Mouse (Mus musculus) heart, postnatal 14 days (tissue): ENCODE measurements at regions not wholly inside any gene's neighbourhood (a gene's known extent, or its start where the extent isn't known, plus 50 kb on each side); places are given as distances from the start of the nearest gene placed in this dataset.

ENCODE experiments used
- DNase-seq, 2 experiments: peaks; one replicate each; pipeline ENCODE4 v3.0.0; 2021 to 2022
- intact Hi-C: fragments of 180-260 bp; cut with DNase I; formaldehyde crosslinking; loops from one replicate; pipeline ENCODE4 v1.15.1; 2025

DNA sequence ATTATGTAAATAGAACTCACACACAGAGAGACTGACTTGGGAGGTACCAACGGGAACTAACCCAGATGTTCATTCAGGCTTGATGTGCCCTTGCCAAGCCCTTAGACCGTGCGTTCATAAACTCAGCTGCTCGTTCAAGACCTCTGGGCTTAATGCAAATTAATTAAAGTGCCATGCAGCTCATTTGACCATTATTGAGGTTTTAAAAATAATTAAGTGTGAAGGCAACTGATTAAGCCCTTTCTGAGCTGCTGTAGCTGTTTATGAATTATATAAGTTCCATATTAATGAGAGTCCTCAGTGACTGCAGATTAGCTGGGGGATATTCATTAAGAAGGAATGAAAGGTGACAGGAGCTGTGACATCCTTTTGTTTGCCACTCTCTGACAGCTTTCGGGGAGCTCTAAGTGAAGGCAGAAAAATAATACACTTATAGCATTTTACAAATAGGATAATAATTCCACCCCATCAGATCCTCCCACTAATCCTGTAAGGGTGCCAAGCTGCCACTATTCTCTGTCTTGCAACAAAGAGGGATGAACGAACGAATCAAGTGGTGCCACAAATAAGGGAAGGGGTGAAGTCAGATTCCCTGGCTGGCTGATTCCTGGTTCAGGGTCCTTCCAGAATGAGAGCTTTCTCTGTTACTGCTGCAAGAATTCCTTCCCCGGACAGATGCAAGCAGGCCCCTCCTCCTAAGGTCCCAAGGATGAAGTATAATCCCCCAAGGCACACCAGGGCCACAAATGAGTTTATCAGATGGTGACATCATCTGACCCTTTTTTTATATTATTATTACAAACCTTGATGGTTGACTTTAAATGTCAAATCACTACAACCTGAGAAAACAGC is 184.7 kb upstream of the Nckap5 start:
- no peak for DNase-seq
- intact Hi-C loops: no loop called here

DNA sequence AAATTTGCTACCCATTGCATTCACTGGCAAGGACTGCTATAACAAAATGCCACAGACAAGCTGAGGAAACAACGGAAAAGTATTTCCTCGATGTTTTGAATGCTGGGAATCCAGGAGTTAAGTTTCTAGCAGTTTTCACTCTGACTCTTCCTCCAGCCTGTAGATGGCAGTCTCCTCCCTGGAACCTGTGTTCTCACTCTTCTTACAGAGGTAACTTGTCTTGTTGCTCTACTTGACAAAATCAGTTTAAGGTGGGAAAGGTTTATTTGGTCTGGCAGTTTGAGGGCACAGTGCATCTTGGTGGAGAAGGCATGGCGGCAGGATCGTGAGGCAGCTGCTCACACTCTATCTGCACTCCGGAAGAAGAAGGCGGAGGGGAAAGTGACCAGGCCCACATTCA is 181.3 kb upstream of the Nckap5 start:
- intact Hi-C loops: no loop called here
- peak in 1 of 2 experiments; percentile 16 for DNase-seq

DNA sequence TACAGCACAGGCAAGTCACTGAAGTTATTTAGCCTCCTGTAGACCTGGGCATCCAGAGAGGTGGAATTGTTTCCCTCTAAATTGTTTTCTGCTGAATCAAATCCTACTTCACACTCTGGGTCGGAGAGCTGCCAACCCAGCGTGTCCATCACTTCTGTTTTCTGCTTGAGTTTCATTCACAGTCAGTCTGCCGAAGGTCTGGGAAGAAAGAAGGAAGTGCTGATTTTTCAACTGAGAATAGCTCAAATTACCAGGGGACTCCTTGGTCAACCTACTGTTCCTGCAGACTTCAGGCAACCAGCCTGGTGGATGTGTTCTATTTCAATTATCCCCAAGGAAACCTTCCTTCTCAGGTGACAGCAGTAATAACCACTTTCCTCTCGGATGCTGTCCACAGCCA is 179.1 kb upstream of the Nckap5 start:
- intact Hi-C loops: no loop called here
- DNase-seq: no peak

DNA sequence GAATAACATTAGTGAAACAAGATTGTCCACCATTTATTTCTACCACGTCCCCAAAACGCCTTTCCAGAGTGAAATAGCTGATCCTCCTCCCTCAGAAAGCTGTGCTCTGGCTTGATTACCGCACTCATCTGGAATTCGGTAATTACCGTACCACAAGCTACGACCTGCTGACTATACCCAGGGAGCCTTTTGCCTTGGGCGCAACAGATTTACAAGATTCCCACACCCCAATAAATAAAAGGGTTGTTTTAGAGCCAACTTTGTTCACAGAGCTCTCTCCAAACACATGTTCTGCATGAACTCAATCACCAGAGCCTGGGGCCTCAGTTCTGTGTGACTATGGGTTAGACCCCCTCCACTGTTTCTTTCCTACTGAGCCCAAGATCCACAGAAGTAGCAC is 171.1 kb upstream of the Nckap5 start:
- DNase-seq: no peak
- intact Hi-C loops: no loop called here

DNA sequence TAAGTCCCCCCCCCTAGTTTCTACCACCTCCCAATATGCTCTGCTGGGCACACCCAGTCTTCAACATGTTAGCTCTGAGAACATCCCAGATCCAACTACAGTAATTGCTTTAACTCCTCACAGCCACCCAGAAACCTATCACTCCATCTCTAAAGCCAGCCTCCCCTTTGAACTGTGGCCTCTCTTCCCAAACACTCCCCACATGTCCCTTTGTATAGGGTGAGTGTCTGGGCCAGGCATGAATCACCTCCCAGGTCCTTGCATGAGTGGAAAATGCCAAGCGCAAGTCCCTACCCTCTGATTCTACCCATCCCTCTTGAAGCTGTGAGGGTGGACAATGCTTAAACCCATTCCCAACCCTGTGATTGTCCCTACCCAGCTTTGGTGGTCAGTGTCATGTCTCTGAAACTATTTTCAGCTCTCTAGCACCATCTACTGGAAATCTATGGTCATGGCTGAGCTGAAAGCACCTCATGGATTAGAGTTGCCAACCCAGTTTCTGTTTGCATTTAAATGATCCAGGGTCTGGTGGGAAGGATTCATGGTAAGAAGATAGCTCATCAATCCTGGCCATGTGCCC is 162.6 kb upstream of the Nckap5 start:
- intact Hi-C loops: loop anchor here (2.0 to 5.0 kb wide), 3 partner anchors 62 to 1386 kb away; no protein-coding TSS in a partner anchor
- DNase-seq: peak; percentile 9 to 49

DNA sequence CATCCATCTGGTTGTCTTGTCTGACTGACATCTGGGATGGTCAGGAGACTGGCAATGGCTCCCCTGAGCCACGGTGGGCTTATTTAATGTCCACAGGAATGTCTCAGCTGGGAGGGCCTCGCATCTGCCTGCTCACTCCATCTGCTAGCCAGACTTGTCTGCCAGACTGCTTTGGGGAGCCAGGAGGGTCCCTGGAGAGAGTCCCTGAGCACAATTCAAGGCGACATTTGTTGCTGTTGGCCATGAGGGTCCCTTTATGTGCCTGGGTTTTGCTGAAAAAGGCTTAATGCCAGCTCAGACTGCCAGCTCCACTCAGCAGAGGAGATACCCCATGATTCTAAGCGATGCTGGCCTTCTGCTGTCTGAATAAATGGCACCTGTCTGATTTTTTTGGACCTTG is 161.8 kb upstream of the Nckap5 start:
- peak; percentile 9 to 19 for DNase-seq

DNA sequence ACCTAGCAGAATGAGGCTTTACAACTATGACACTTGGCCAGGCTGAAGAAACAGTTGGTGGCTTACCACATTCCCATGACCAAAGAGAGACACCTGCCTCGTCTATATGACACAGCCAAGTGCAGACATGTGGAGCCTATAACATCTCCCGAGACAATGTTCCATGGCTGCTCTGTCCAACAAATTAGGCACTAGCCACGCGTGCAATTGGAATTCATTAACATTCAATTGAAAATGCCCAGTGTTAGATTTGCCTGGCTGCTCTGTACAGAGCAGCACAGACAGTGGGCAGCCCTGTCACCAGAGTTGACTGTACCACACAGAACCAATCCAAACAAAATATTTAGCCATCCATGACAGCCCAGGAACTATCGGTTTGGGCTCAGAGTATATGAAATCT is 152.2 kb upstream of the Nckap5 start:
- intact Hi-C loops: no loop called here
- no peak for DNase-seq

More for the DNA sequence above, 161.8 kb upstream of the Nckap5 start:
- intact Hi-C loops: loop anchor here (2.0 to 5.0 kb wide), 3 partner anchors 62 to 1386 kb away; no protein-coding TSS in a partner anchor

DNA sequence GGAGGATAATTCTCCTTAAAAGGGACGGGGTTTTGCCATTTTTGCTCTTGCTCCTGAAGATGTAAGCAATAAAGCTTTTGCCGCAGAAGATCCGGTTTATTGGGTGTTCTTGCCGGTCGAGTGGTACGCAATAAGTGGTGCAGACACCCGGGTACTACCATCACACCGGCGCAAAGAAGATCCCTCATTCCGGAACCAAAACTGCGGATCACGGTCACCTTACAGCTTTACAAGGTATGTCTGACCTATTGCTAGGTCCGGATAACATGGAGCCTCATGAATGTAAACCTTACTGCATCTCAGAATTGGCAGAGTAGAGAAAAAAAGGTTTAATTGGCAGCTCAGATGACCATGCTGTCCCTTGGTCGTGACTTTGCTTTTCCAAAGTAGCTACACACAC is 149.7 kb upstream of the Nckap5 start:
- intact Hi-C loops: no loop called here
- no peak for DNase-seq

DNA sequence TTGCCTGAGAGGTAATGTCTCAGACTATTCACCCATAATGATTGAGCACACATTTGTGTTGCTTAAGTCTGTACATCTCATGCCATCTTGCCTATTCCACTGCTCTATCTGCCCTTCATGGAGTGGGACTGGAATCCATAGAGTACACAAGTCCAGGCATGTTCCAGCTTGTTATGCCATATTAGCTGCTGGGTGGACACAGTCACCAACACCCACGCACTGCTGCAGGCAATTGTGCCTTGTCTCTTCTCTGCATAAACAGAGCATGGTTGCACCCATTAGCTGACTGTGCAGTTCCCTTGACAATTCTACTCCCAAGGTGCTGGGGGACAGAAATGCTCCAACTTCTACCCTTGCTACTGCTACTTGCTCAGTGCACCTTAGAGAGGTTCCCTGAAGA is 143.3 kb upstream of the Nckap5 start:
- no peak for DNase-seq
- intact Hi-C loops: no loop called here

DNA sequence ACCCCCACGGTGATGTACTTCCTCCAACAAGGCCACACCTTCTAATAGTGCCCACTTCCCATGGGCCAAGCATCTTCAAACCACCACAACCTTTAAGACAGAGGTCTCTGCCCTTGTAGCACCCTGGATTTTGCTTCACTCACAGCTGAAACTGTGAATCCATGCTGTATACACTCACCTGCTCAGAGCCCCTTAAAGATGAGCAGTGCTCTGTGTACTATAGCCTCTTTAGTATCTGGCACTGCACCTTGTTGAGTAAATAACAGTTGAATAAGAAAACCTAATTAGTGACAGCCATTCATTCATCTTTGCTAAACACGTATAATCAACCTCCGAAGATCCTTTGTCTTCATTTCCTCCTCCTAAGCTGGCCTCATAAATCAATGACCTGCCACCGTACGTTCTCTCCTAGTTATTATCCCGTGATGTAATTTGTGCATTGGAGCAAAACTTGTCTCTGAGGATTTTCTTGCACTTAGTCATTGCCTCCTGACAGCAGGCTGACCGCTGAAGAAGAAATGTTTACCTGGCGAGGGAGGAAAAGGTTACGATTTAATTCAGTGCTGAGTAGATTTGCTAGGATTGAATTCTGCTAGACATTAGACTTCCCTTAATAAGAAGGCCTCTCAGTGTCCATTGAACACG is 141.3 kb upstream of the Nckap5 start:
- DNase-seq: no peak
- intact Hi-C loops: no loop called here

DNA sequence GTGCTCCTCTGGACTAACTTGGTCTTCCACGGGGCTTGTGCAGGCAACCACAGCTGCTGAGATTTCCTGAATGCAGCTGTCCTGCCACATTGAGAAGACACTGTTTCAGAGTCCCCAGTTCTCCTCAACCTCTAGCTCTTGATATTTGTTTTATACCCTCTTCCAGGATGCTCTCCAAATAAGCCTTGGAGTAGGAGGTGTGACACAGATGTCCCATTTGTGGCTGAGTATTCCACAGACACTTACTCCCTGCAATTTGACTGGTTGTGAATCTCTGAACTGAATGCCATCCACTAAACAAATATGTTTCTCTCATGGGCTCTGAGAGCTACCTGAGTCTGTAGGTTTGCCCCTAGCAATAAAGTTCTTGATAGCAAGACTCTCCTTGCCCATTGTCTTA is 140.5 kb upstream of the Nckap5 start:
- DNase-seq: no peak
- intact Hi-C loops: no loop called here

DNA sequence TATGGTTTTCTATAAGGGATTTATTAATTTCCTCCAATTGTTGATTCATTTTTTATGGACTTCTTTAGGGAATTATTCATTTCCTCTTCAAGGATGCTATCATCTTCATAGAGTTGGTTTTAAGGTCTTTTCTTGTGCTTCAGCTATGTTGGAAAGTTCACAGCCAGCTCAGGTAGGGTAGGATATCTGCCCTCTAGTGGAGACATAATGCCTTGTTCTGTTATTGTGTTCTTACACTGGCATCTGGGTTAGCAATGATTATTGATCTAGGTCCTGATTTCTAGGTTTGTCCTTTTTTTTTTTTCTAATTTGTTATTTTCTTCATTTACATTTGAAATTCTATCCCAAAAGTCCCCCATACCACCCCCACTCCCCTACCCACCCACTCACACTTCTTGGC is 135.8 kb upstream of the Nckap5 start:
- no peak for DNase-seq
- intact Hi-C loops: no loop called here

DNA sequence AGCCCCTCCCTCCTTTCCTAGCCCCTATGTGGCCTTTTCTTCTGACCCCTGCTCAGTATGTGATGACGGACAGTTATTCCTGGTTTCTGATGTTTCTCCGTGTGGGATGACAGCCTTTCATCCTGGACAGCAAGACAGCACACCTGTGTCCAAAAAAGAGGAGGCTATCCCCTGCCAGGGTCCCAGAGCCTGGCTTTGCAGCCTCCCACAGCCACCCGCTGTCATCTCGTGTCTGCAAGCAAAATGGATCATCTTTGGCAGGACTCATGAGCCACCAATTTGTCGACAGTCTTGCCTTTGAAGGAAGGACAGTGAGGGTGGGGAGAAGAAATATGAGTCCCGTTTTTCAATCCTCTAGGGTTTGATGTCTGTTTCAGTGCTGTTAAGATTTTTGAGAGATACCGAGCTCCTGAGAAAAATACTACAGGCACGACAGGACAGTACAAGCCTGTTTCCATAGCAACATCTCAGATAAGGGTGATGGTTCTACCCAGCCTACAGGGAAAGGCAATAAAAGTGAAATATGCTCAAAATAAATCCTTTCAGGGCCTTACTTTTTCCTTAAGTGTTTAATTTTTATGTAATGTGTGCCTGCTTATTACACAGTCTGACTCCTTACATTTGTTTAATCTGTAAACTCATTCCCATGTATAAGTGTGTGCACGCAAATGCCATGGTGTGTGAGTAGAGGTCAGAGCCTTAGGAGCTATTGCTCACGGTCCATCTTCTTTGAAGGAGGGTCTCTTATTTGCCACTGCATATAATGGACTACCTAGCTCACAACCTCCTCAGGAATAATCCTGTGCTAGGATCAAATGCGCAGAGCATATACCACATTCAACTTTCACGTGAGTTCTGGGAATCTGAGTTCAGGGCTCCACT is 125.5 kb upstream of the Nckap5 start:
- DNase-seq: no peak
- intact Hi-C loops: no loop called here

DNA sequence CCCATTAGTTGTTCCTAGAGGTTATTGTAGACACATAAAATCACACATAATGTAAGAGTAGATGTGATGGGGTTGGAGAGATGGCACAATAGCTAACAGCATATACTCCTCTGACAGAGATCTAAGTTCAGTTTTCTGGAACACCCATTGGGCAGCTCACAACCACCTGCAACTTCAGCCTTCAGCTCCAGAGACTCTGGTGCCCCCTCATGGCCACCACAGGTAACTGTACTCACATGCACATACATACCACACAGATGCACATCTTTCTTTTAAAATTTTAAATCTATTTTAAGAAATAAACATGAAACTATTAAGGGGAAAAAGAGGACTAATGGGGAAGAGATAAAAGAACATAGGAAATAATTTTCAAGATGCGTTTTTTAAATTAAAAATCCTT is 117.3 kb upstream of the Nckap5 start:
- intact Hi-C loops: no loop called here
- DNase-seq: no peak

DNA sequence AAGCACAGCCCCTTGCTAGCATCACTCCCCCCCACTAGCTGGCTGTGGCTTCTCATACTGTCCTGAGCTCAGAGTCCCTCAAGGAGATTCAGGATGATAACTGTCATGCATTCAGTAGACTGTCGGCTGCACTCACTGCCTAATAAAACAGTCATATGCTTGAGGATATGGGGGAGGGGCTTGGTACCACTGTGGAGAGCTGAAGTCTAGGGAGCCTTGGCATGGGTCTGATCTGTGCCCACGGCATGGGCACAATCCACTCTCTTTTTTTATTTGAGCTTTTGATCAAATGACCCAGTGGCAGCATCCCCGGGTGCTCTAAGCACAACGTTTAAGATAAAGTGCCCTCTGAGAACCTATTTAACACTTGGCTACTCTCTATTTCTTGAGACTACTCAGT is 102.1 kb upstream of the Nckap5 start:
- DNase-seq: no peak
- intact Hi-C loops: loop anchor here (5.0 kb wide), 2 partner anchors 500 to 1320 kb away; no protein-coding TSS in a partner anchor

DNA sequence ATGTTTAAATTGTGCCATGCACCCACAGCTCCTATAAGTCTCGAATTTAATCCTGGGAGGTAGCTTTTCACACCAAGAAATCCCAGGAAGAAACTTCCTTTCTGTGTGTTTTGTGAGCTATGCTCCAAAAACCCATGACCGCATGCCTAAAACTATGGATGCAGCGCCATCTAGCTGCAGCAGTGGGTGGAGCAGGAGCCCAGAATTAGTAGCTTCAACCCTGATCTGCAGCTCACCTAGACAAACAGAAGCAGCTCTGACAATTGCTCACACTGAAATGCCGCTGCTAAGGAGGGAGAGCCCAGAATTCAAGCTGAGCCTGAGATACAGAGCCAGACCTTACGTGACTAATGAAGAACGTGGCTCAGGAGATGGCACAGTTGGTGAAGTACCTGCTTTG is 101.2 kb upstream of the Nckap5 start:
- peak; percentile 81 to 87 for DNase-seq
- intact Hi-C loops: loop anchor here (2.0 to 5.0 kb wide), 4 partner anchors 61 to 1319 kb away; no protein-coding TSS in a partner anchor

DNA sequence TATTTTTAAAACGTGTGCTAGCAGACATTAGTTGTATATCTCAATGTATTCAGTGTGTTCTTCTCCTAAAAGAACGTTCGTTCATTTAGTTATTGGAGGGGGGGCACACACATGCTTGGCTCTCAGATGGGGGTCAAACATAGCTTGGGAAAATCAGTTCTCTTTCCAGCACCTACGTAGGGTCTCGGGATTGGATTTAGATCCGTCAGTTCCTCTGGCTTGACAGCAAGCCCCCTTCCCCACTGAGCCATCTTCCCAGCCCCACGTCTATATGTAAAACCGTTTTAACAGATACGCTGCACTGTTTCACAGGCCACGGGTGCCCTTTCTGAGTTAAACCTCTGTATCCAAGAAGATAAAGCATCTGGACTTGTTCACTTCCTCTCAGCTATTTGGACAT is 100.5 kb upstream of the Nckap5 start:
- DNase-seq: no peak
- intact Hi-C loops: loop anchor here (2.0 to 5.0 kb wide), 4 partner anchors 62 to 1319 kb away; no protein-coding TSS in a partner anchor

DNA sequence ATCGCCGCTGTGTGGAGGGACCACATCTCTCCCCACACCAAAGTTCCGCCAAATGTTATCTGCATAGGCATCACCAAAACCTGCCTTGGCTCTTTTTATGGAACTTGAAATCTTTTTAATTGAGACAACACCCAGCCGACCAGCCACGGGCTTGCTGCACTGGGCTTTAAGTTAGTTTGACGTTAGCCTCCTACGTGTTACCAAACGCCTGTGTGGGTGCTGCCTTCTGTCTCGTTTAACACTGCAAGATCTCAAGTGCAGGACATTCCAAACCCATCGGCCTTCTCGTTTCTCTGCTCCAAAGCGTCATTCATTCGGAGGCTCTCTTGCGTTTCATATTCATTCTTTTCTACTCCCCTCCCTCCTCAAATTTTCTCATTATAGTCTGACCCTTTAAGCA is 100.0 kb upstream of the Nckap5 start:
- intact Hi-C loops: loop anchor here (2.0 to 5.0 kb wide), 4 partner anchors 62 to 1318 kb away; no protein-coding TSS in a partner anchor
- no peak for DNase-seq

DNA sequence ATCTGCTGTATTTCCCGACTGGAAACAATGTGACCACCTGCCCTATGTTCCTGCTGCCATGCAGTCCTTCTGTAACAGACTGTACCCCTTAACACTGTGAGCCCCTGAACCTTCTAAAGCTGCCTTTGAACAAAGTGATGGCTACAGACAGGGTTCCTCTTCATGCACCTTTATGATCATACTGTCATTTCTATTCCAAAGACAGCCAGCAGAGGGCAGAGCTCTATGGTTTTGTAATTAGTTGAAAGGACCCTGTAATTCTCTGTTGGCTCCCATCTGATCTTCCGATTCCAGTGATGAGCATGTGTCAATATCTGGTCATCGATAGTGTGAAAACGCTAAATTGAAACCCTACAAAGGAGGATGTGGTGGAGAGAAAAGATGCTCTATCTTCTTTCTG is 99.1 kb upstream of the Nckap5 start:
- intact Hi-C loops: loop anchor here (2.0 to 5.0 kb wide), 7 partner anchors 63 to 1317 kb away; partner anchors contain the start of gene Nckap5
- peak in 1 of 2 experiments; percentile 53 for DNase-seq

DNA sequence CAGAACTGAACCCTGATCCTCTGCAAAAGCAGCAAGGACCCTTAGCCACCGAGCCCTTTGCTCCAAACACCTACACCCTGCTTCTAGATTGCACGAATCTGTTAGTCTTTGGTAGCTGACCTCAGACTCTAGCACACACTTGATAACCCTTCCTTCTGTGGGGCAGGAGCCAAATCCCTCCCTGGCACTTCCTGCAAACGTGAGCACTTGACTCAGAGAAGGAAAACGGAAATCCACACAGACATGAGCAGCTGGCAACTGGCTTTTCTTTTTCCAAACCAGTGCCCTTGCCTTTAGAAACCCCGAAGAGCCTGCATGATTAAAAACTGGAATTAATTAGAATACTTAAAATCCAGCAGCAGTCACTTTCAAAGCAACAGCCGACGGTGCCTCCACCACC is 97.6 kb upstream of the Nckap5 start:
- intact Hi-C loops: loop anchor here (5.0 kb wide), 3 partner anchors 96 to 436 kb away; partner anchors contain the start of gene Nckap5
- DNase-seq: no peak
